Mouse (Mus musculus): ENCODE data around the gene Ankrd9.

GRCm38 (mm10) chr12:110937496-110937895 is 41.3 kb downstream of the Ankrd9 start:
- TF ChIP-seq CTCF (IDR thresholded peaks at IDR 0.05; ENCODE audit: extremely low read depth, insufficient read depth, low read length), result no peak
- no peak for TF ChIP-seq POLR2A (IDR thresholded peaks at IDR 0.05; ENCODE audit: extremely low read depth, insufficient read depth, low read length)

Data from cortical plate, adult 2 months (tissue).